Mouse (Mus musculus): ENCODE results near the gene Gja4. TPM values are rescaled to one million over a fixed set of nuclear protein-coding genes. Genes with fewer than 3 reads are reported as not detected.

Gja4 gene
- polyA plus RNA-seq, 1 experiment from 2014 or later = 40.6 TPM

DNA sequence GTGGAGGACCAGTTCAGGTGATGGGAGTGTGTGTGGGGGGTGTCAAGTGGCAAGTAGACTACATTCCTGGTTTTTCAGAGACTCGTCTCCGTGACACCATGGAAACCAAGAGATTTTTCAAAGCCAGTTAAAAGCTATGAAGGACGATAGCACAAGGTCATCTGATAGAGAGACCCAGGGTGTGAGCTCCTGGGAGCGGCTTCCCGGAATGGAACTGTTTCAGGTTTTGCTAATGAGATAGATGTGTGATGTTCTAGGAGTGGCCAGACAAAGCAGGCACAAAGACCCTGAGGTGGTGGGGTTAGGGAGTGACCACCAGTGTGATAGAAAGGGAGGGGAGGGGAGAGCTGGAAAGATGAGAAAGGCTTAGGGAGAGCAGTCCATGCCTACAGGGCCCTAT, 31.2 kb upstream of the Gja4 start:
- Histone ChIP-seq H3K4me1 (ENCODE audit: control insufficient read depth, insufficient read depth, low read length) (no peaks in the 10 kb centered on the region), H3K9ac (ENCODE audit: low read depth, low read length) (no peak overlapping the region), H3K36me3 (ENCODE audit: control insufficient read depth, insufficient read depth, low read length) (no peaks in the 10 kb centered on the region), H3K27ac (ENCODE audit: low read depth, low read length) (no peak overlapping the region), H3K27me3 (ENCODE audit: control insufficient read depth, insufficient read depth, low read length) (peaks cover 4% of the 10 kb centered on the region; the same call in 1 of the 2 replicates), H3K9me3 (replicated peaks; ENCODE audit: control insufficient read depth, low read length) (no peaks in the 10 kb centered on the region), H3K4me3 (ENCODE audit: low read depth, low read length) (no peak overlapping the region), H3K4me2 (no peak overlapping the region)
- no peak for ATAC-seq (replicated peaks; ENCODE audit: insufficient number of reproducible peaks, low FRiP score, low TSS enrichment)
- 69% methylated on average over 5 of the region's 5 CpGs for WGBS (ENCODE audit: insufficient replicate concordance)

GRCm38 (mm10) chr4:127341372-127341771, 27.5 kb upstream of the Gja4 start:
- no peak overlapping the region for H3K4me3 ChIP-seq (ENCODE audit: low read depth, low read length)
- H3K9ac ChIP-seq (ENCODE audit: low read depth, low read length) = no peak overlapping the region
- H3K27ac ChIP-seq (ENCODE audit: low read depth, low read length) = no peak overlapping the region
- peaks cover 4% of the 10 kb centered on the region; the same call in 1 of the 2 replicates for H3K27me3 ChIP-seq (ENCODE audit: control insufficient read depth, insufficient read depth, low read length)
- ATAC-seq (replicated peaks; ENCODE audit: insufficient number of reproducible peaks, low FRiP score, low TSS enrichment) = no peak
- H3K36me3 ChIP-seq (ENCODE audit: control insufficient read depth, insufficient read depth, low read length) = no peaks in the 10 kb centered on the region
- H3K9me3 ChIP-seq (replicated peaks; ENCODE audit: control insufficient read depth, low read length) = no peaks in the 10 kb centered on the region
- H3K4me1 ChIP-seq (ENCODE audit: control insufficient read depth, insufficient read depth, low read length) = no peaks in the 10 kb centered on the region
- no peak overlapping the region for H3K4me2 ChIP-seq
- WGBS (ENCODE audit: insufficient replicate concordance) = 57% methylated on average over 6 of the region's 6 CpGs

DNA sequence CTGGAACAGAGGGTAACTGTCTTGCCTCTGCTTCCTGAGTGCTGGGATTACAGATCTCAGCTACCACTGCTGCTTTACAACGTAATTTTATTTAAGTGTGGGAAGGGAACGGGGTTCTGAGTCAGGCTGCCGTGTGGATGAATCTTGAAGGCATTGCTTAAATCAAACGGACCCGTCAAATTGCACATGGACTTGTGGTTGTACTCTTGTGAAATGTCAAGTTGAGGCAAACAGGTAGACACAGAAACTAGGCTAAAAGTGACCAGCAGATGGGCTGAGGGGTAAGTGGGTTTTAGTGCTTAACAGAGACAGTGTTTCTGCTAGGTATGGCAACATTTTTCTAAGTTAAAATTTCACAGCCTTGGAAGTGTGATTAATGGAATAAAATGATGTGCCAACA, 23.8 kb upstream of the Gja4 start:
- no peak overlapping the region for H3K4me2 ChIP-seq
- H3K9me3 ChIP-seq (replicated peaks; ENCODE audit: control insufficient read depth, low read length) = no peaks in the 10 kb centered on the region
- no peak overlapping the region for H3K9ac ChIP-seq (ENCODE audit: low read depth, low read length)
- H3K36me3 ChIP-seq (ENCODE audit: control insufficient read depth, insufficient read depth, low read length) = no peaks in the 10 kb centered on the region
- H3K4me1 ChIP-seq (ENCODE audit: control insufficient read depth, insufficient read depth, low read length) = no peaks in the 10 kb centered on the region
- ATAC-seq (replicated peaks; ENCODE audit: insufficient number of reproducible peaks, low FRiP score, low TSS enrichment) = no peak
- H3K27ac ChIP-seq (ENCODE audit: low read depth, low read length) = no peak overlapping the region
- no peak overlapping the region for H3K4me3 ChIP-seq (ENCODE audit: low read depth, low read length)
- 76% methylated on average over 5 of the region's 5 CpGs for WGBS (ENCODE audit: insufficient replicate concordance)
- peaks cover 7% of the 10 kb centered on the region for H3K27me3 ChIP-seq (ENCODE audit: control insufficient read depth, insufficient read depth, low read length)

GRCm38 (mm10) chr4:127334870-127335504, 21.1 kb upstream of the Gja4 start:
- WGBS (ENCODE audit: insufficient replicate concordance) = 33% methylated on average over 5 of the region's 5 CpGs
- ATAC-seq (replicated peaks; ENCODE audit: insufficient number of reproducible peaks, low FRiP score, low TSS enrichment) = no peak
- H3K27ac ChIP-seq (ENCODE audit: low read depth, low read length) = no peak overlapping the region

GRCm38 (mm10) chr4:127331171-127331570, 17.3 kb upstream of the Gja4 start:
- ATAC-seq (replicated peaks; ENCODE audit: insufficient number of reproducible peaks, low FRiP score, low TSS enrichment) = no peak
- 22% methylated on average over 13 of the region's 13 CpGs for WGBS (ENCODE audit: insufficient replicate concordance)
- no peak overlapping the region for H3K27ac ChIP-seq (ENCODE audit: low read depth, low read length)

More at GRCm38 (mm10) chr4:127334870-127335504, 21.1 kb upstream of the Gja4 start:
- no peak overlapping the region for H3K4me2 ChIP-seq
- H3K9me3 ChIP-seq (replicated peaks; ENCODE audit: control insufficient read depth, low read length) = no peaks in the 10 kb centered on the region
- H3K9ac ChIP-seq (ENCODE audit: low read depth, low read length) = no peak overlapping the region
- H3K4me1 ChIP-seq (ENCODE audit: control insufficient read depth, insufficient read depth, low read length) = peaks cover 11% of the 10 kb centered on the region
- no peaks in the 10 kb centered on the region for H3K36me3 ChIP-seq (ENCODE audit: control insufficient read depth, insufficient read depth, low read length)
- H3K4me3 ChIP-seq (ENCODE audit: low read depth, low read length) = no peak overlapping the region
- peaks cover 29% of the 10 kb centered on the region for H3K27me3 ChIP-seq (ENCODE audit: control insufficient read depth, insufficient read depth, low read length)

DNA sequence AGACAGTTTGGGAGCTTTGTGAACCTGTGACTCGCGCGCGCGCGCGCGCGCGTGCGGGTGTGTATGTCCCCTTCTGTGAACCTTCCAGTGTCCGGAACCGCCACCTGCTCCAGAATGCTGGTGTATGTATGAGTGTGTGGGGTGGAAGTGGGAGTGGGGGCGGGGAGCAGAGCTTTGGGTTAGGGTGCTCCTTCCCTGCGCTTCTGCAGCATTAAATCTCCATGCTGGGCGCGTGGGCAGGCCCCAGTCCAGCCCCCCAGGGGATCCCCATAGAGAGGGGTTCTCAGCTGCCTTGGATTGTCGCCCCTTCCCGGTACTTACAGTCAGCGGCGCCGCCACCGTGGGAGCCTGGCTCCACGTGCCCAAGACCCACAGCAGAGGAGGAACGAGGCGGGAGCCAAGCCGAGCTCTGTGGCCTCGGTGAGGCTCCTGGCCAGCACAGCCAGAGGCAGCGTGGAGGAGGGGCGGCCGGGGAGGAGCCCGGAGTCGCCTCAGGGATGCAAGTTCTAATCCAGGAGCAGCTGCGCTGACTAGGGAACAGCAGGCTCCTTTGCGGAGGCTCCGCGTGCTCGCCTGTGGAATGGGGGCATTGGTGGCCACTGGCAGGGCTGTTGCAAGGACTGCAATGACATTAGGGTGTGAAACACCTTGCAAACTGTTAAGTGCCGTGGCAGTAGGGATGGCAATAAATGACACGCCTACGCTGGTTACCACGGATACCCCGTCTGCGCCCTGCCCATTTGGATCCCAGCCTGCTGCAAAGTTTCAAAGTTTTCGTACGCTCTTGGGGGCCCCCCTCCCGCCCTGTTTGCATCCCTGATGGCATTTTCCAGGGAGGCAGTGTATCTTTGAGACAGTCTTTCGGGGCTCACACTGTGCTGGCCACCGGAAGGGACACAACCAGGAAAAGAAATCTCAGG, 16.6 kb upstream of the Gja4 start, which contains the start of gene Gjb3:
Gene Gjb3 (minus strand): TSS at position 664 of the 920 bp plus-strand sequence.
- no peak within 1 kb of the TSS for H3K9ac ChIP-seq (ENCODE audit: low read depth, low read length)

More at GRCm38 (mm10) chr4:127331171-127331570, 17.3 kb upstream of the Gja4 start:
- no peaks in the 10 kb centered on the region for H3K9me3 ChIP-seq (replicated peaks; ENCODE audit: control insufficient read depth, low read length)
- peaks cover 54% of the 10 kb centered on the region for H3K27me3 ChIP-seq (ENCODE audit: control insufficient read depth, insufficient read depth, low read length)
- no peak overlapping the region for H3K4me2 ChIP-seq
- no peak overlapping the region for H3K4me3 ChIP-seq (ENCODE audit: low read depth, low read length)
- H3K9ac ChIP-seq (ENCODE audit: low read depth, low read length) = no peak overlapping the region
- peaks cover 14% of the 10 kb centered on the region for H3K4me1 ChIP-seq (ENCODE audit: control insufficient read depth, insufficient read depth, low read length)
- H3K36me3 ChIP-seq (ENCODE audit: control insufficient read depth, insufficient read depth, low read length) = no peaks in the 10 kb centered on the region

GRCm38 (mm10) chr4:127329751-127330150, 15.9 kb upstream of the Gja4 start:
- Histone ChIP-seq H3K4me1 (ENCODE audit: control insufficient read depth, insufficient read depth, low read length) (peaks cover 14% of the 10 kb centered on the region), H3K36me3 (ENCODE audit: control insufficient read depth, insufficient read depth, low read length) (no peaks in the 10 kb centered on the region), H3K4me3 (ENCODE audit: low read depth, low read length) (peak overlapping the region; percentile 31; the same call in 1 of the 2 replicates), H3K9me3 (replicated peaks; ENCODE audit: control insufficient read depth, low read length) (no peaks in the 10 kb centered on the region), H3K9ac (ENCODE audit: low read depth, low read length) (no peak overlapping the region), H3K27ac (ENCODE audit: low read depth, low read length) (no peak overlapping the region), H3K4me2 (peak overlapping the region; percentile 56), H3K27me3 (ENCODE audit: control insufficient read depth, insufficient read depth, low read length) (peaks cover 67% of the 10 kb centered on the region)
- no peak for ATAC-seq (replicated peaks; ENCODE audit: insufficient number of reproducible peaks, low FRiP score, low TSS enrichment)
- WGBS (ENCODE audit: insufficient replicate concordance) = under 1% methylated on average over 13 of the region's 13 CpGs

More for the DNA sequence above, 16.6 kb upstream of the Gja4 start, which contains the start of gene Gjb3:
- peaks cover 61% of the 10 kb centered on the region for H3K27me3 ChIP-seq (ENCODE audit: control insufficient read depth, insufficient read depth, low read length)
- no peaks in the 10 kb centered on the region for H3K9me3 ChIP-seq (replicated peaks; ENCODE audit: control insufficient read depth, low read length)
- 2% methylated on average over 49 of the region's 49 CpGs for WGBS (ENCODE audit: insufficient replicate concordance)
- H3K4me1 ChIP-seq (ENCODE audit: control insufficient read depth, insufficient read depth, low read length) = peaks cover 14% of the 10 kb centered on the region
- no peaks in the 10 kb centered on the region for H3K36me3 ChIP-seq (ENCODE audit: control insufficient read depth, insufficient read depth, low read length)
- H3K27ac ChIP-seq (ENCODE audit: low read depth, low read length) = no peak within 1 kb of the TSS
- H3K4me3 ChIP-seq (ENCODE audit: low read depth, low read length) = peak within 1 kb of the TSS; percentile 31; the same call in 1 of the 2 replicates
- ATAC-seq (replicated peaks; ENCODE audit: insufficient number of reproducible peaks, low FRiP score, low TSS enrichment) = no peak
- H3K4me2 ChIP-seq = peak within 1 kb of the TSS; percentile 56

DNA sequence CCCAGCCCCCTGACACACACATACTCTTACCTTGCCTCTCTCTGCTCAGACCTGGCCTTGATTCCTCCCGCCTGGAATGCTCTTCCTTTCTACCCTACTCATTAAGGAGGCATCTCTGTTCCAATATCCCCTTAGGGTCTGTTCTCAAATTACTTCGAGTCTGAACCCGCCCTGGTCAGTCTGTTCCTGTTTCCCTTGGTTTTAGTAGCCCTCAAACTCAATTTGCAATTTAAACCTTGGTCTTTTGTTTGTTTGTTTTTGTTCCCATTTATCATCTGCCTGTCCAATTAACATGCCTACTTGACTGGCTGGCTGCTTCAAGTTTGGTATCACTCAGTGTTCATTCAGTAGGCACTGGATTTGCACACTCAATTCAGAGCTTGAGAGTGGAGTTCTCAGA, 15.2 kb upstream of the Gja4 start:
- WGBS (ENCODE audit: insufficient replicate concordance) = 6% methylated on average over 3 of the region's 3 CpGs
- ATAC-seq (replicated peaks; ENCODE audit: insufficient number of reproducible peaks, low FRiP score, low TSS enrichment) = no peak
- no peaks in the 10 kb centered on the region for H3K36me3 ChIP-seq (ENCODE audit: control insufficient read depth, insufficient read depth, low read length)
- no peak overlapping the region for H3K27ac ChIP-seq (ENCODE audit: low read depth, low read length)
- H3K4me2 ChIP-seq = no peak overlapping the region
- peaks cover 14% of the 10 kb centered on the region for H3K4me1 ChIP-seq (ENCODE audit: control insufficient read depth, insufficient read depth, low read length)
- no peak overlapping the region for H3K9ac ChIP-seq (ENCODE audit: low read depth, low read length)
- no peak overlapping the region for H3K4me3 ChIP-seq (ENCODE audit: low read depth, low read length)
- peaks cover 67% of the 10 kb centered on the region for H3K27me3 ChIP-seq (ENCODE audit: control insufficient read depth, insufficient read depth, low read length)
- no peaks in the 10 kb centered on the region for H3K9me3 ChIP-seq (replicated peaks; ENCODE audit: control insufficient read depth, low read length)

Measured in heart, embryonic 11.5 days (tissue).